Mouse (Mus musculus): Measurements from ENCODE around the gene Stox2. TPM values are rescaled to one million over a fixed set of nuclear protein-coding genes. Genes with fewer than 3 reads are reported as not detected.

Gene Stox2
- polyA plus RNA-seq, 1 experiment from 2014 or later: 7.2 TPM

DNA sequence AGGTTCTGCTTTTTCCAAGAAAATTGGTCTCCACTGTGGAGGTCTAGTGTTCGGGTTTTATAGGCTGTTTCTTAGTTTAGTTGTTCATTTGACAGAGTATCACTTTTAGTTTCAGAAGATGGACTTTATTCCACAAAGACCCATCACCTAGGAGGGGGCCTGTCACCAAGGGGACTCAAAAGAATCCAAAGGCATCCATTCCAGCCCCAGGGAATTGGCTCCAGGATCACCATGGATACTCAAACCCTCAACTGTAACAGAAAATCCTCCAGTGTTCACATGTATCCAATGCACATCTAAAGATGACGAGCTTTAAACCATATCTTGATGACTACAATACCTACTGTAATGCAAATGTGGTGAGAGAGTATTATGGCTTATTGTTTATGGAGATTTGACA lies 267.4 kb downstream of the Stox2 start:
- no peaks in the 10 kb centered on the region for H3K27me3 ChIP-seq (replicated peaks)
- H3K4me2 ChIP-seq: no peak overlapping the region
- WGBS: 81% methylated on average over 2 of the region's 2 CpGs
- H3K9me3 ChIP-seq: no peaks in the 10 kb centered on the region
- H3K27ac ChIP-seq (replicated peaks): no peak overlapping the region
- no peak for ATAC-seq (ENCODE audit: extremely low read depth, insufficient number of reproducible peaks, low FRiP score, low TSS enrichment)
- no peak overlapping the region for H3K9ac ChIP-seq
- H3K36me3 ChIP-seq: no peaks in the 10 kb centered on the region; the same call in 1 of the 2 replicates
- H3K4me1 ChIP-seq: 0 out of 2 replicates have a peak, but pooled peaks cover 4% of the 10 kb centered on the region
- H3K4me3 ChIP-seq: no peak overlapping the region

DNA sequence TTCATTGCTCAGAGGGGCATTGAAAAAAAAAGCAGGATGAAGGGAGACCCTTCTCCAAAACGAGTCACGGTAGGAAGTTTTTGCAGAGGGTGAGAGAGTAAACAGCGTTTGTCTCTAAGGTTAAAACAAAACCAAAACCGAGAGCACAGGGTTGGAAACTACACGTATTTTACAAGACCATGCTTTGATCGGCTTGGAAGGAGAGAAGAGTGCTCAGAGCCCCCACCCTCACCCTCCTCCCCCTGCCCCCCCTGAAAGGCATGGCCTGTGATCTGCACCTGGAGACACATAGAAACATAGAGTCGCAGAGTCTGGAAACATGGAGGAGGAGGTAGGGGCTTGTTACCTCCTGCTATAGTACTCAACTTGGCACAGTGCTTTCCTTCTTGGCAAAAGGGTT lies 272.3 kb downstream of the Stox2 start:
- 0 out of 2 replicates have a peak, but pooled peaks cover 4% of the 10 kb centered on the region for H3K9me3 ChIP-seq
- no peak overlapping the region for H3K27ac ChIP-seq (replicated peaks)
- no peak overlapping the region for H3K4me3 ChIP-seq
- no peaks in the 10 kb centered on the region for H3K27me3 ChIP-seq (replicated peaks)
- ATAC-seq (ENCODE audit: extremely low read depth, insufficient number of reproducible peaks, low FRiP score, low TSS enrichment): no peak
- H3K9ac ChIP-seq: no peak overlapping the region
- WGBS: 74% methylated on average over 7 of the region's 7 CpGs
- no peaks in the 10 kb centered on the region for H3K36me3 ChIP-seq
- H3K4me1 ChIP-seq: no peaks in the 10 kb centered on the region
- H3K4me2 ChIP-seq: no peak overlapping the region

GRCm38 (mm10) chr8:47172848-47173247 lies 273.3 kb downstream of the Stox2 start:
- no peak overlapping the region for H3K4me2 ChIP-seq
- no peak overlapping the region for H3K4me3 ChIP-seq
- no peak overlapping the region for H3K9ac ChIP-seq
- peaks cover 7% of the 10 kb centered on the region; the same call in 1 of the 2 replicates for H3K36me3 ChIP-seq
- no peaks in the 10 kb centered on the region for H3K27me3 ChIP-seq (replicated peaks)
- no peak for ATAC-seq (ENCODE audit: extremely low read depth, insufficient number of reproducible peaks, low FRiP score, low TSS enrichment)
- WGBS: 71% methylated on average over 10 of the region's 10 CpGs
- no peaks in the 10 kb centered on the region for H3K4me1 ChIP-seq
- 0 out of 2 replicates have a peak, but pooled peaks cover 4% of the 10 kb centered on the region for H3K9me3 ChIP-seq
- H3K27ac ChIP-seq (replicated peaks): no peak overlapping the region

GRCm38 (mm10) chr8:47160688-47161087 lies 285.5 kb downstream of the Stox2 start:
- no peak overlapping the region for H3K27ac ChIP-seq (replicated peaks)
- 65% methylated on average over 3 of the region's 3 CpGs for WGBS

DNA sequence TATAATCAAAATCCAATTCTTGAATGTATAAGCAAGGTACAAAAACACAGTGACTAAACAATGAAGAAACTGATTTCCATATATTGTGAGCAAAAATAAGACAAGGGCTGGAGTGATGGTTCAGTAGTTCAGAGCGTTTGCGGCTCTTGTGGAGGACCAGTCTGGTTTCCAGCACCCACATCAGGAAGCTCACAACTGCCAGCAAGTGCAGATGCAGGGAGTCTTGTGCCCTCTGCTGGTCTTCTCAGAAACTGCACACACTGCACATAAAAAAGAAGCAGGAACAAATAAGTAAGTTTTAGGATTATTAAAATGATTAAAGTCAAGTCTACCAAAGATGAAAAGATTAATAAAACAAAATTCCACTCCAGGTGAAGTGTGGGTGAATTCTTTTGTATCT lies 291.6 kb downstream of the Stox2 start:
- H3K4me2 ChIP-seq: no peak overlapping the region
- no peaks in the 10 kb centered on the region for H3K27me3 ChIP-seq (replicated peaks)
- H3K27ac ChIP-seq (replicated peaks): no peak overlapping the region
- ATAC-seq (ENCODE audit: extremely low read depth, insufficient number of reproducible peaks, low FRiP score, low TSS enrichment): no peak
- WGBS: 85% methylated on average over 2 of the region's 2 CpGs
- H3K36me3 ChIP-seq: peaks cover 12% of the 10 kb centered on the region
- peaks cover 17% of the 10 kb centered on the region for H3K9me3 ChIP-seq
- H3K9ac ChIP-seq: no peak overlapping the region
- no peaks in the 10 kb centered on the region for H3K4me1 ChIP-seq
- H3K4me3 ChIP-seq: no peak overlapping the region

More at GRCm38 (mm10) chr8:47160688-47161087, 285.5 kb downstream of the Stox2 start:
- no peaks in the 10 kb centered on the region for H3K27me3 ChIP-seq (replicated peaks)
- H3K4me2 ChIP-seq: no peak overlapping the region
- ATAC-seq (ENCODE audit: extremely low read depth, insufficient number of reproducible peaks, low FRiP score, low TSS enrichment): no peak
- H3K4me3 ChIP-seq: no peak overlapping the region
- no peak overlapping the region for H3K9ac ChIP-seq
- H3K36me3 ChIP-seq: no peaks in the 10 kb centered on the region
- H3K9me3 ChIP-seq: no peaks in the 10 kb centered on the region
- no peaks in the 10 kb centered on the region for H3K4me1 ChIP-seq

DNA sequence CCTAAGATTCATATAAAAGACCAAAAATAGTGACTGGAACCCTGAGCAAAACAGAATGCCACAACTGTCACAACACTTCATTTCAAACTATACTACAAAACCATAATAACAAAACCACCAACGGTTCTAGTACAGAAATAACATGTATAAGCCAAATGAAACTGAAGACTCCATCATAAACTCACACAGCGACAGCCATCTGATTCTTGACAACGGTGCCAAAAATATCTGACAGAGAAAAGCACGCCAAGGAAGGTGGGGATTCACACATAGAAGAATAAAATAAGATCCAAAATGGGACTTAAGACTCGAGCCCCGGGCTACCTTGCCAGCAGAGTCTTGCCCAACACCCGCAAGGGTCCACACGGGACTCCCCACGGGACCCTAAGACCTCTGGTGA lies 300.9 kb downstream of the Stox2 start:
- H3K27me3 ChIP-seq (replicated peaks): no peaks in the 10 kb centered on the region
- no peaks in the 10 kb centered on the region for H3K4me1 ChIP-seq
- no peaks in the 10 kb centered on the region for H3K36me3 ChIP-seq
- H3K9ac ChIP-seq: no peak overlapping the region
- no peak overlapping the region for H3K4me2 ChIP-seq
- 88% methylated on average over 9 of the region's 9 CpGs for WGBS
- H3K9me3 ChIP-seq: peaks cover 6% of the 10 kb centered on the region; the same call in 1 of the 2 replicates
- H3K4me3 ChIP-seq: no peak overlapping the region
- H3K27ac ChIP-seq (replicated peaks): no peak overlapping the region
- no peak for ATAC-seq (ENCODE audit: extremely low read depth, insufficient number of reproducible peaks, low FRiP score, low TSS enrichment)

DNA sequence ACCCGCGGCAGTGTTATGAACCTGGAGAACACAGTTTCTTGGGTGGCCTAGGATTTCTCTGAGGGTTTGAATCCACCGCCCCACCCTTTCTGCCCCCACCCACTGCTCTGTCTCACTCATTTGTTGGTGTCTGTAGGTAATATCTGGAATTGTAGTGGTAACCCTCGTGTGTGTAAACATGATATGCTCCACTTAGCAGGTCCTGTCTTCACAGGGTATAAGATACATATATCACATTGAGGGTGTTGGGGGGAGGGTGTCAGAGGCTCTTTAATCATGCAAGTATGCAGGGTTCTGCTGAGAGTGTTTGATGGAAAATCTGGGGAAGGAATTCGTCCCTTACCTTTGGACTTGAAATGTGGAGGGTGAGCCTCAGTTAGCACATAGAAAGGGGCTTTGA lies 310.1 kb downstream of the Stox2 start:
- Histone ChIP-seq H3K4me1 (peaks cover 16% of the 10 kb centered on the region), H3K27ac (replicated peaks) (no peak overlapping the region), H3K9ac (no peak overlapping the region), H3K36me3 (no peaks in the 10 kb centered on the region), H3K27me3 (replicated peaks) (0 out of 2 replicates have a peak, but pooled peaks cover 6% of the 10 kb centered on the region), H3K4me2 (peak overlapping the region; percentile 68), H3K4me3 (peak overlapping the region; percentile 42), H3K9me3 (no peaks in the 10 kb centered on the region)
- 25% methylated on average over 5 of the region's 5 CpGs for WGBS
- no peak for ATAC-seq (ENCODE audit: extremely low read depth, insufficient number of reproducible peaks, low FRiP score, low TSS enrichment)

- H3K9ac ChIP-seq: peak overlapping the region; percentile 29; the same call in 1 of the 2 replicates
- H3K27me3 ChIP-seq (replicated peaks): 0 out of 2 replicates have a peak, but pooled peaks cover 6% of the 10 kb centered on the region
- WGBS: 10% methylated on average over 9 of the region's 9 CpGs
- H3K36me3 ChIP-seq: no peaks in the 10 kb centered on the region
- peak overlapping the region; percentile 68 for H3K4me2 ChIP-seq
- H3K27ac ChIP-seq (replicated peaks): no peak overlapping the region
- H3K4me1 ChIP-seq: peaks cover 16% of the 10 kb centered on the region
- no peaks in the 10 kb centered on the region for H3K9me3 ChIP-seq
- no peak for ATAC-seq (ENCODE audit: extremely low read depth, insufficient number of reproducible peaks, low FRiP score, low TSS enrichment)
- peak overlapping the region; percentile 42 for H3K4me3 ChIP-seq
These were observed 310.6 kb downstream of the Stox2 start for GRCm38 (mm10) chr8:47135586-47135985.

DNA sequence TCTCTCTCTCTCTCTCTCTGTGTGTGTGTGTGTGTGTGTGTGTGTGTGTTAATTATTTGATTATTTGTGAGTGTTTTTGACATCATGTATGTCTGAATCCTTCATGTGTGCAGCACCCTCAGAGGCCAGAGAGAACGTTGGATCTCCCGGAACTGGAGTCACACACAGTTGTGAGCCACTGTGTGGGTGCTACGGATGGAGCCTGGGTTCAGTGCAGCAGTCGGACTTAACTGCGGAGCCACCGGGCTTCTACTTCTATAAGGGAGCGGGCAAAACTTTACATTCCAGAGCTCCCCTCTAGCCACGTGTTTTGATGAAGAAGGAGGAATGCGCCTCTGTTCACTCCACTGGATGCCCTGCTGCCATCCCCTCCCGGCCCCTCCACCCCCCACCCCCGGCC lies 311.4 kb downstream of the Stox2 start:
- Histone ChIP-seq H3K27ac (replicated peaks) (no peak overlapping the region), H3K36me3 (no peaks in the 10 kb centered on the region), H3K27me3 (replicated peaks) (0 out of 2 replicates have a peak, but pooled peaks cover 6% of the 10 kb centered on the region), H3K4me1 (peaks cover 16% of the 10 kb centered on the region), H3K9ac (no peak overlapping the region), H3K9me3 (no peaks in the 10 kb centered on the region), H3K4me2 (peak overlapping the region; percentile 68), H3K4me3 (no peak overlapping the region; the same call in 1 of the 2 replicates)
- WGBS: 38% methylated on average over 11 of the region's 11 CpGs
- ATAC-seq (ENCODE audit: extremely low read depth, insufficient number of reproducible peaks, low FRiP score, low TSS enrichment): no peak

DNA sequence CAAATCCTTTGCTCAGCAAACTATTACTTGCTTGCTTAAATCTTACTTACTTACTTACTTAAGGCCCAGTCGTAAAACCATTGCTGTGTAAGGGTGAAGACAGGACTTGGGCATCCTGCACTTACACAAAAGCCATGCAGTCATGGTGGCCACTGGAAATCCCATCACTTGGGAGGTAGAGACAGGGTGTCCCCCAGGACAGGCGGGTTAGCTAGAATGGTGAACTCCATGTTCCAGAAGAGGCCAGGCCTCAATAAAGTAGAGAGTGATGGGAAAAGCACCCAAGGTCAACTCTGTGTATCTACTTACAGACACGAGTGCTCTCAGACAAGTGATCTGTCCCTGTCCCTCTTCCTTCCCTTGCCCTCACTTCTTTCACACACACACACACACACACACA lies 312.8 kb downstream of the Stox2 start:
- H3K9ac ChIP-seq: no peak overlapping the region
- H3K4me2 ChIP-seq: no peak overlapping the region
- no peaks in the 10 kb centered on the region for H3K9me3 ChIP-seq
- H3K4me3 ChIP-seq: no peak overlapping the region
- H3K4me1 ChIP-seq: peaks cover 16% of the 10 kb centered on the region
- no peak overlapping the region for H3K27ac ChIP-seq (replicated peaks)
- 0 out of 2 replicates have a peak, but pooled peaks cover 6% of the 10 kb centered on the region for H3K27me3 ChIP-seq (replicated peaks)
- no peaks in the 10 kb centered on the region for H3K36me3 ChIP-seq
- 62% methylated on average over 3 of the region's 3 CpGs for WGBS
- no peak for ATAC-seq (ENCODE audit: extremely low read depth, insufficient number of reproducible peaks, low FRiP score, low TSS enrichment)

Data from heart, embryonic 13.5 days (tissue).